Mouse (Mus musculus) left cerebral cortex, adult 2 months (tissue): ENCODE measurements around the gene Alcam. TPM values are rescaled to one million over a fixed set of nuclear protein-coding genes. Genes with fewer than 3 reads are reported as not detected.

Experiments used
- DNase-seq, 2 experiments: peaks; one replicate each; pipeline ENCODE4 v3.0.0; 2021 to 2022; ENCODE audit warnings: low spot score in 2 of 2, mixed read lengths in 1 of 2; ENCODE audit errors: extremely low spot score in 1 of 2
- H3K27ac ChIP-seq: fragments of 200-600 bp; 2 replicates; pipeline ENCODE4 v1.8.1; 2022
- H3K4me3 ChIP-seq: fragments of 200-600 bp; 2 replicates; pipeline ENCODE4 v1.8.1; 2022
- CTCF ChIP-seq: fragments of 200-600 bp; IDR thresholded peaks from 2 replicates; pipeline ENCODE4 v1.8.1; 2022; ENCODE audit warnings: antibody characterized with exemption, mild to moderate bottlenecking, moderate library complexity
- intact Hi-C: fragments of 180-260 bp; cut with DNase I; formaldehyde crosslinking; loops from one replicate; pipeline ENCODE4 v1.15.1; 2025
- long read RNA-seq, 2 experiments: library from polyadenylated mRNA; stranded (forward); transcript quantifications; one replicate each; pipeline ENCODE4 v2.0.0; 2021; ENCODE audit warnings: borderline mapping rate in 2 of 2
- total RNA-seq, 2 experiments: library from RNA; stranded (reverse); gene quantifications; 2 replicates each; pipeline ENCODE4 v1.2.3; 2021

The Alcam gene
- 100 to 1,000 TPM; 176 to 178 TPM for total RNA-seq
- long read RNA-seq, experiment 1, full-length matches to known transcripts = 8 of 26 reads
- long read RNA-seq, experiment 1, partial matches to known transcripts = 4 of 26 reads
- long read RNA-seq, experiment 1, other reads (novel, unspliced or antisense) = 14 of 26 reads
- long read RNA-seq, experiment 2, full-length matches to known transcripts = 18 of 28 reads
- long read RNA-seq, experiment 2, partial matches to known transcripts = 4 of 28 reads
- long read RNA-seq, experiment 2, other reads (novel, unspliced or antisense) = 6 of 28 reads

- TF ChIP-seq CTCF = no peak; the same call in 1 of the 2 replicates
- peak within 1 kb of the TSS; percentile 70 for H3K4me3 ChIP-seq
- intact Hi-C loops = loop anchor here (1.0 to 5.0 kb wide), 5 partner anchors 143 to 1612 kb away; no protein-coding TSS in a partner anchor
- DNase-seq = peak; percentile 37 to 55
- peak within 1 kb of the TSS; percentile 77 for H3K27ac ChIP-seq
These were observed at the start of gene Alcam for GRCm38 (mm10) chr16:52453971-52454514. Alcam (minus strand) TSS chr16:52454074.

- Histone ChIP-seq H3K4me3 (no peak overlapping the region), H3K27ac (no peak overlapping the region)
- no peak for DNase-seq
- TF ChIP-seq CTCF = no peak
- intact Hi-C loops = no loop called here
These were observed 45.0 kb upstream of the Alcam start for GRCm38 (mm10) chr16:52498757-52499335.

DNA sequence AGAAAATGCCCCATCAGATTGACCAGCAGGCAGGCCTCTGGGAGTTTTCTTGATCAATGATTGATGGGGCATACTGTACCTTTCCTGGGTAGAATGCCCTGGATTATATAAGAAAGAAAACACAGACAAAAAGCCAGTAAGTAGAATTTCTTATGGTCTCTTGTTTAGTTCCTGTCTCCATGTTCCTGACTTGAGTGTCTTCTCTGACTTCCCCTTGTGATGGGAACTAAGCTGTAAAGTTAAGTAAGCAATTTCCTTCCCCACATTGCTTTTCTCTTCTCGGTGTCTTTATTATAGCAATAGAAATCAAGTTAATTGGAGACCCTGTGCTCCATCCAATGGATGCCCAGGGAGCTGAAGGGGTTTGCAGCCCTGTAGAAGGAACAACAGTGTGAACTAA lies 36.7 kb upstream of the Alcam start:
- Histone ChIP-seq H3K27ac (no peak overlapping the region), H3K4me3 (no peak overlapping the region)
- DNase-seq = no peak
- intact Hi-C loops = no loop called here
- no peak for TF ChIP-seq CTCF

DNA sequence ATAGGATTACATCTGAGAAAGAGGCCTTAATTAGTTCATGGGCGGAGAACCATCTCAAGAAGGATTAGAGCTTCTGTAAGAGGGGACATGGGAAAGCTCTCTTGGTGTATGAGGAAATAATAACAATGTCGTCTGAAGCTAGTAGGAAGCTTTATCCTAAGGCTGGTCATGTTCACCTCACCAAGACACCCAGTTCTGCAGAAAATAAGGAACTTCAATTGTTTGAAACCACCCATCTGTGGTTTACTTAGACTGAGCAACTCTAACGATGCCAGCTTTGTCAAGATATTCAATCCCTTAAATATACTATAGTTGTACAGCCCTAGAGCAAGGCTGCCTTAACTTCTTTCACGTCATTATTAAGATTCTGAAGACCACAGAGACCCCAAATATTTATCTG lies 20.4 kb upstream of the Alcam start:
- TF ChIP-seq CTCF = no peak
- no peak for DNase-seq
- no peak overlapping the region for H3K27ac ChIP-seq
- no peak overlapping the region for H3K4me3 ChIP-seq
- intact Hi-C loops = no loop called here

DNA sequence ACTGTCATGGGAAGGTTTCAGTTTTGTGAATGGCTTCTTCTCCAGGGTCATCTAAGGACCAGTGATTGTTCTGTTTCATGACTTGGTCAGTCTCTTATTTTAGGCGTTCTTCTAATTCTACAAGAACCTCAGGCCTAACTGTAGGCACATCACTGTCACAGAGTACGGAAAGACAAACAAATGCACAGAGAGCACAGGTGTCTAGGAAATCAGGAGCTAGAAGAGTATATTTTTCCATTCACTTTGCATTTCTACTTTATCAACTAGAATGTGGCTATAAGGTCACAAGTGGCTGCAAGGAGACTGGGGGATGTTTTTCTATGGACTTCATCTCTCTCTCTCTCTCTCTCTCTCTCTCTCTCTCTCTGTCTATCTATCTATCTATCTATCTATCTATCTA lies 19.2 kb upstream of the Alcam start:
- Histone ChIP-seq H3K4me3 (no peak overlapping the region), H3K27ac (no peak overlapping the region)
- intact Hi-C loops = no loop called here
- DNase-seq = no peak
- no peak for TF ChIP-seq CTCF

- DNase-seq = no peak
- intact Hi-C loops = no loop called here
These were observed 18.8 kb upstream of the Alcam start for GRCm38 (mm10) chr16:52472635-52473034.

DNA sequence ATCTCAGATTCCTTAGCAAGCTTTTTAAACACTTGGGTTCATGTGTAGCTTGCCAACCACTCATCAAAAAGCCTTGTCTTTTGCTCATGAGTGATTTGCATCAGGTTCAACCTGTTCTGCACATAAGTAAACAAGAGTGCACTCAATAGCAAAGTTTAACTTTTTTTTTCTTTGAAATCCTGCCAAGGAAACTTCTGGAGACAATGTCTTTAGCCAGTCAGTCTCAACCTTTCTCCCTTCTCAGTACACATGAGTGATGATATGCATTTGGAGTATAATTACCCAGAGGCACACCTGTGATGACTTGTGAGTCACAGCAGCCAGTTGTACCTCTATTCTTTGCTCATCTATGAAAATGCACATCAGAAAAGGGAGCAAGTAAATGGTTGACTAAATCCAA lies 18.2 kb upstream of the Alcam start:
- no peak overlapping the region for H3K27ac ChIP-seq
- no peak for DNase-seq
- intact Hi-C loops = no loop called here
- no peak overlapping the region for H3K4me3 ChIP-seq
- TF ChIP-seq CTCF = no peak

More at GRCm38 (mm10) chr16:52472635-52473034, 18.8 kb upstream of the Alcam start:
- no peak overlapping the region for H3K4me3 ChIP-seq
- no peak overlapping the region for H3K27ac ChIP-seq
- TF ChIP-seq CTCF = no peak

DNA sequence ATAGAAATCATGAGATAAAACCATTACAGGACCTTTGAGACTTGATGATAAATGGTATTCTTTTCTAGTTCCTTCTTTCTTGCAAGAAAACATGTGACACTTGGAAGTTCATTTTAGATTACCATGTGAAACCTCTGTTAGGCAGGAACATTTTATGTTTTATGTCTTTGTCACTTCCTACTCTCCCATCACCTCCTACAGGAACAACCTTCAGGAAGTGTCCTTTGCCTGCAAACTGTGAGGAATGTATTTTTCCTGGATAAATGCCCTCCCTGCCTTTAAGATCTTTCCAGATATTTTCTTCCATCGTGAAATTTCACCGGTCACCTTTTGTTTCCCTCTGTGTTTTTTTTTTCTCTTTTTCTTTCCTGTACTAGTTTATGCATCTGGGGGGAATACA lies 17.0 kb upstream of the Alcam start:
- DNase-seq = no peak
- Histone ChIP-seq H3K27ac (no peak overlapping the region), H3K4me3 (no peak overlapping the region)
- no peak for TF ChIP-seq CTCF
- intact Hi-C loops = no loop called here

GRCm38 (mm10) chr16:52470226-52470625 lies 16.4 kb upstream of the Alcam start:
- TF ChIP-seq CTCF = no peak
- no peak for DNase-seq
- Histone ChIP-seq H3K27ac (no peak overlapping the region), H3K4me3 (no peak overlapping the region)
- intact Hi-C loops = no loop called here

GRCm38 (mm10) chr16:52468426-52468825 lies 14.6 kb upstream of the Alcam start:
- no peak overlapping the region for H3K4me3 ChIP-seq
- no peak for DNase-seq
- H3K27ac ChIP-seq = no peak overlapping the region
- no peak for TF ChIP-seq CTCF
- intact Hi-C loops = no loop called here

- no peak for TF ChIP-seq CTCF
- H3K27ac ChIP-seq = no peak overlapping the region
- DNase-seq = no peak
- intact Hi-C loops = no loop called here
- no peak overlapping the region for H3K4me3 ChIP-seq
These were observed 12.9 kb upstream of the Alcam start for GRCm38 (mm10) chr16:52466770-52467169.

- DNase-seq = no peak
- TF ChIP-seq CTCF = no peak
- intact Hi-C loops = no loop called here
- Histone ChIP-seq H3K27ac (no peak overlapping the region), H3K4me3 (no peak overlapping the region)
These were observed 10.7 kb upstream of the Alcam start for GRCm38 (mm10) chr16:52464597-52464996.
